ENCODE assay signal across 2 mouse cellular contexts in genomic region chr14:115047990-115048862, GRCm38 (mm10).
TF ChIP-seq lines count a peak whose summit lies in the region.

No protein-coding gene starts in this region.

TF ChIP-seq in CH12.LX, 34 proteins besides CTCF, POLR2A, EP300 and RAD21 (continued from another document):
- TF ChIP-seq MXI1 (IDR thresholded peaks at IDR 0.05; ENCODE audit: low read depth, low read length) (no peak), GABPA (IDR thresholded peaks at IDR 0.05; ENCODE audit: insufficient replicate concordance, low read depth, low read length) (no peak), SIN3A (IDR thresholded peaks at IDR 0.05; ENCODE audit: low read length) (0 out of 2 replicates have a peak, but pooled peaks have one; percentile 2), ZMIZ1 (IDR thresholded peaks at IDR 0.05; ENCODE audit: low read depth, low read length) (peak; percentile 90), JUN (IDR thresholded peaks at IDR 0.05; ENCODE audit: insufficient read depth, low read depth, low read length) (no peak), NELFE (IDR thresholded peaks at IDR 0.05; ENCODE audit: low read depth, low read length) (0 out of 2 replicates have a peak, but pooled peaks have one; percentile 28), CHD1 (IDR thresholded peaks at IDR 0.05; ENCODE audit: low read depth, low read length) (no peak), JUND (conservative IDR thresholded peaks at IDR 0.05; ENCODE audit: low read depth, low read length) (no peak), KAT2A (IDR thresholded peaks at IDR 0.05; ENCODE audit: insufficient replicate concordance, low read length) (no peak), E2F4 (IDR thresholded peaks at IDR 0.05; ENCODE audit: insufficient replicate concordance, low read depth, low read length) (no peak), CHD2 (IDR thresholded peaks at IDR 0.05; ENCODE audit: low read length) (peak; percentile 44; the same call in 1 of the 2 replicates), ZNF384 (IDR thresholded peaks at IDR 0.05; ENCODE audit: low read depth, low read length) (no peak), MAZ (IDR thresholded peaks at IDR 0.05; ENCODE audit: low read depth, low read length) (no peak), MAX (IDR thresholded peaks at IDR 0.05; ENCODE audit: low read length) (no peak), MEF2A (IDR thresholded peaks at IDR 0.05; ENCODE audit: borderline replicate concordance, low read depth, low read length) (no peak), TBP (conservative IDR thresholded peaks at IDR 0.05; ENCODE audit: low read depth, low read length) (no peak), MYC (IDR thresholded peaks at IDR 0.05; ENCODE audit: low read depth, low read length) (no peak), POLR2AphosphoS2 (IDR thresholded peaks at IDR 0.05; ENCODE audit: low read depth, low read length) (peak; percentile 97), IRF4 (IDR thresholded peaks at IDR 0.05; ENCODE audit: low read depth, low read length) (no peak), MAFK (IDR thresholded peaks at IDR 0.05; ENCODE audit: insufficient replicate concordance, low read length) (peak; percentile 23; the same call in 1 of the 2 replicates), ELF1 (IDR thresholded peaks at IDR 0.05; ENCODE audit: low read depth, low read length) (0 out of 2 replicates have a peak, but pooled peaks have one; percentile 12), HCFC1 (IDR thresholded peaks at IDR 0.05; ENCODE audit: low read depth, low read length) (no peak), ZKSCAN1 (IDR thresholded peaks at IDR 0.05; ENCODE audit: borderline replicate concordance, low read depth, low read length) (no peak), USF2 (conservative IDR thresholded peaks at IDR 0.05; ENCODE audit: low read depth, low read length) (no peak), UBTF (IDR thresholded peaks at IDR 0.05; ENCODE audit: low read depth, low read length) (no peak), ZC3H11A (IDR thresholded peaks at IDR 0.05; ENCODE audit: low read depth, low read length) (no peak), NRF1 (IDR thresholded peaks at IDR 0.05; ENCODE audit: low read depth, low read length) (no peak), PAX5 (IDR thresholded peaks at IDR 0.05; ENCODE audit: low read length) (no peak)

TF ChIP-seq in MEL, 35 proteins besides CTCF, POLR2A, EP300 and RAD21 (continued from another document):
- TF ChIP-seq MYC (IDR thresholded peaks at IDR 0.05; ENCODE audit: low read depth, low read length): no peak
- no peak for TF ChIP-seq ELF1 (IDR thresholded peaks at IDR 0.05; ENCODE audit: low read depth, low read length)
- TF ChIP-seq BHLHE40 (IDR thresholded peaks at IDR 0.05; ENCODE audit: borderline replicate concordance, low read depth, low read length): no peak
- no peak for TF ChIP-seq KAT2A (conservative IDR thresholded peaks at IDR 0.05; ENCODE audit: low read depth, low read length)
- no peak for TF ChIP-seq MAX (IDR thresholded peaks at IDR 0.05; ENCODE audit: low read length)
- no peak for TF ChIP-seq UBTF (IDR thresholded peaks at IDR 0.05; ENCODE audit: borderline replicate concordance, insufficient read depth, low read depth, low read length)
- no peak for TF ChIP-seq ZC3H11A (IDR thresholded peaks at IDR 0.05; ENCODE audit: low read depth, low read length)
